Mouse (Mus musculus) embryonic facial prominence, embryonic 14.5 days (tissue): ENCODE data around the gene 9530003J23Rik. TPM values are rescaled to one million over a fixed set of nuclear protein-coding genes. Genes with fewer than 3 reads are reported as not detected.

ENCODE experiments used
- ATAC-seq: fragments of 200-750 bp; cut with Nextera tagmentation; 2 replicates; pipeline ENCODE4 v1.8.0; 2017; ENCODE audit warnings: low read depth, moderate number of reproducible peaks, moderate TSS enrichment
- DNase-seq: peaks from one replicate; pipeline ENCODE4 v3.0.0-alpha.2; 2015; ENCODE audit warnings: low spot score
- H3K27ac ChIP-seq: fragments of 300-500 bp; sonication (generic); replicated peaks from 2 replicates; pipeline ENCODE4 v1.5.1; 2014; ENCODE audit warnings: low read depth, mild to moderate bottlenecking, low read length, moderate library complexity
- H3K27me3 ChIP-seq: fragments of 300-500 bp; sonication (generic); replicated peaks from 2 replicates; pipeline ENCODE4 v1.6.1; 2014; ENCODE audit warnings: low read length; ENCODE audit not compliant: control insufficient read depth, insufficient read depth
- H3K36me3 ChIP-seq: fragments of 300-500 bp; sonication (generic); 2 replicates; pipeline ENCODE4 v1.6.1; 2014; ENCODE audit warnings: low read length, mixed read lengths; ENCODE audit not compliant: control insufficient read depth, insufficient read depth
- H3K4me1 ChIP-seq: fragments of 300-500 bp; sonication (generic); 2 replicates; pipeline ENCODE4 v1.6.1; 2014; ENCODE audit warnings: antibody characterized with exemption, low read length; ENCODE audit not compliant: control insufficient read depth, insufficient read depth
- H3K4me2 ChIP-seq: fragments of 300-500 bp; sonication (generic); 2 replicates; pipeline ENCODE4 v1.6.1; 2014; ENCODE audit warnings: low read depth, mild to moderate bottlenecking, low read length, moderate library complexity, mixed read lengths
- H3K4me3 ChIP-seq: fragments of 300-500 bp; sonication (generic); 2 replicates; pipeline ENCODE4 v1.5.1; 2014; ENCODE audit warnings: low read depth, mild to moderate bottlenecking, low read length
- H3K9ac ChIP-seq: fragments of 300-500 bp; sonication (generic); 2 replicates; pipeline ENCODE4 v1.6.1; 2014; ENCODE audit warnings: low read depth, mild to moderate bottlenecking, low read length, moderate library complexity, mixed read lengths
- H3K9me3 ChIP-seq: fragments of 300-500 bp; sonication (generic); 2 replicates; pipeline ENCODE4 v1.6.1; 2016; ENCODE audit warnings: low read length; ENCODE audit not compliant: control insufficient read depth
- whole genome bisulfite sequencing: fragments of 180-500 bp; shearing (Covaris S2); extraction: QIAGEN DNeasy Blood & Tissue Kit; methylation state at CpG from one replicate; pipeline ENCODE4 v1.1.7; 2014; 5-methylcytosine and 5-hydroxymethylcytosine counted together
- polyA plus RNA-seq: library from polyadenylated mRNA; unstranded; fragments of >200 nt; fragmentation: Nextera tagmentation; extraction: Ambion mirVana; gene quantifications from 2 replicates; pipeline ENCODE4 v1.2.1, GENCODE M21; 2014

9530003J23Rik gene
- polyA plus RNA-seq, 1 experiment from 2014 or later, result not detected

DNA sequence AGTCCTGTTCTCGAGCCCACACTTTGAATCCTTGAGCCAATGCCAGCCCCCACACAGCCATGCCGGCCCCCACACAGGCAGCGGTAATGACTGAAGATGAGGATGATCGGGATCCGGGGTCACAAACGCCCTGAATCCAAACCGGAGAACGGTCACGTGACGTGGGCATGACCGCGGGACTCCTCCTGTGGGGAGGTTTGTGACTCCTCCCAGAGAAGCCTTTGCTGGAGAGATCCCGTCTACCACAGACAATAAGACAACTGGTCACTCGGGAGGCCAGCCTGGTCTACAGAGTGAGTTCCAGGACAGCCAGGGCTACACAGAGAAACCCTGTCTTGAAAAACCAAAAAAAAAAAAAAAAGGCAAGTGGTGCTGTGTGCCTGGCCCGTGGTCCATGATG is 30.3 kb downstream of the 9530003J23Rik start:
- Histone ChIP-seq H3K4me3 (no peak overlapping the region), H3K9me3 (no peaks in the 10 kb centered on the region), H3K36me3 (peaks cover 1% of the 10 kb centered on the region; the same call in 1 of the 2 replicates), H3K9ac (no peak overlapping the region), H3K4me2 (no peak overlapping the region), H3K4me1 (no peaks in the 10 kb centered on the region), H3K27ac (no peak overlapping the region), H3K27me3 (no peaks in the 10 kb centered on the region; the same call in 1 of the 2 replicates)
- DNase-seq, result no peak
- ATAC-seq, result no peak
- 84% methylated on average over 15 of the region's 15 CpGs for WGBS

DNA sequence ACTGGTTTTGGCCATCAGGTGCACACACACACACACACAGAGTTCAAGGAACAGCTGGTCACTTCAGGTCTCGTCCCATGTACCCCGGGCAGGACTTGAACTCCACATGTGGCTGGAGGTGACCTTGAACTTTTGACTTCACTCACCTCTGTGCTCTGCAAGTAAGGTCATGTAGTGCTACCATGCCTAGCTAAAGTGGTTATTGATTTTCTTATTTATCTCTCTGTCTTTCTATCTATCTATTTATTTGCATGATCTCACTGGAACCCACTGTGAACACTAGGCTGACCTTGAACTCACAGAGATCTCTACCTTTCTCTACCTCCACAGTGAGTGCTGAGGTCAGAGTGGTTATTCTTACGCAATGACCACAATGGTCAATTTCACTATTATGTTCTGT is 32.4 kb downstream of the 9530003J23Rik start:
- H3K36me3 ChIP-seq, result no peaks in the 10 kb centered on the region
- H3K4me1 ChIP-seq, result peaks cover 4% of the 10 kb centered on the region; the same call in 1 of the 2 replicates
- H3K27me3 ChIP-seq, result no peaks in the 10 kb centered on the region; the same call in 1 of the 2 replicates
- no peak overlapping the region for H3K4me2 ChIP-seq
- no peak overlapping the region for H3K4me3 ChIP-seq
- no peaks in the 10 kb centered on the region for H3K9me3 ChIP-seq
- no peak overlapping the region for H3K27ac ChIP-seq
- whole genome bisulfite sequencing, result 77% methylated on average over 3 of the region's 3 CpGs
- no peak for DNase-seq
- no peak overlapping the region for H3K9ac ChIP-seq
- ATAC-seq, result no peak

DNA sequence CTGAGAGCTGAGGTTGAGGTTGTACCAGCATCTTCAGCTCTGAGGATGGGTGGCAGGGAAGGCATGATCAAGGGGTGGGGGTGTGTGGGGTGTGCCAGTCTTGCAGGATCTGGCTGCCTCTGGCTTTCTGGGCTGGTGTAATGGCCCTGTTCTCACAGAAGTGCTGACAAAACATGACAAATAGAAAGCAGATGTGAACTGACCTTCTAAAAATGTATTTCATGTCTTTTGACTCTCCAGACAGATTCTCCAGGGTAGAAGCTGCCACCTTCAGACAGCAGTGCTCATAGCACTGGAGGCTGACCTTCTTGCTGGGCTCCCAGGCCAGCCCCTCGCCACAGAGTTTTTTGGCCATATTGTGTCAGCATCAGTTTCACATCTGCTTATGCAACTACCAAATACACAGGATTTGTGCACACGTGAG is 34.9 kb downstream of the 9530003J23Rik start:
- H3K4me2 ChIP-seq, result no peak overlapping the region
- no peaks in the 10 kb centered on the region for H3K9me3 ChIP-seq
- no peaks in the 10 kb centered on the region for H3K36me3 ChIP-seq
- ATAC-seq (peak; percentile 41; the same call in 1 of the 2 replicates), DNase-seq (peak; percentile 77)
- 52% methylated on average over 2 of the region's 2 CpGs for WGBS
- peak overlapping the region; percentile 36 for H3K27ac ChIP-seq
- H3K4me3 ChIP-seq, result no peak overlapping the region
- peaks cover 4% of the 10 kb centered on the region; the same call in 1 of the 2 replicates for H3K4me1 ChIP-seq
- H3K27me3 ChIP-seq, result no peaks in the 10 kb centered on the region
- no peak overlapping the region for H3K9ac ChIP-seq

DNA sequence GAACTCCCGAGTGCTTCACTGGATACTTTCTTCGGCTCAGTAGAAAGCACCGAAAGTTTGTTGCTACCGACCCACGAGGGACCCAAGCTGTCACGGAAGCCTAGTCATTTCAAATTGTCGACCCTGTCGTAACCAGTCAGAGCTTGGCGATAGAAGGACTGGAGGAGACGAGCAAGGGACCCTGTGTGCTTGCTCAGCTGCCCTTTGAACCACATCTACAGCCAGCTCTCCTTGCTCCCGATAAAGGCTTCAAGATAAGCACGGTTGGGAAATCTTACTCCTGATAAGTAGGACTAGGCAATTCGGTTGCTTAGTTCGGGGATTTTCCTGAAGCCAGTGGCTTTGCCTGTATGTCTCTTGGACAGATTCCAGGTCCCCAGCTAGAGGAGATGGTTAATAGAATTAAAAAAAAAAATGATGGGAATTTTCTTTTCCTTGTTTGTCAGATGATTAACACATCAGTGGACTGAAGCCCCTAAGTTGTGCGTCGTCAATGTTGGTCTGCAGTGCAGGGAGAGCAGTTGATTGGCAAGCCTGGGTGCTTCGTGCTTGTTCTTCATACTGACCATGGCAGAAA is 35.4 kb downstream of the 9530003J23Rik start:
- Histone ChIP-seq H3K4me2 (no peak overlapping the region), H3K9ac (no peak overlapping the region), H3K27me3 (no peaks in the 10 kb centered on the region), H3K27ac (peak overlapping the region; percentile 36), H3K4me1 (peaks cover 4% of the 10 kb centered on the region; the same call in 1 of the 2 replicates), H3K36me3 (no peaks in the 10 kb centered on the region), H3K4me3 (no peak overlapping the region), H3K9me3 (no peaks in the 10 kb centered on the region)
- DNase-seq, result no peak
- no peak for ATAC-seq
- WGBS, result 61% methylated on average over 17 of the region's 17 CpGs

DNA sequence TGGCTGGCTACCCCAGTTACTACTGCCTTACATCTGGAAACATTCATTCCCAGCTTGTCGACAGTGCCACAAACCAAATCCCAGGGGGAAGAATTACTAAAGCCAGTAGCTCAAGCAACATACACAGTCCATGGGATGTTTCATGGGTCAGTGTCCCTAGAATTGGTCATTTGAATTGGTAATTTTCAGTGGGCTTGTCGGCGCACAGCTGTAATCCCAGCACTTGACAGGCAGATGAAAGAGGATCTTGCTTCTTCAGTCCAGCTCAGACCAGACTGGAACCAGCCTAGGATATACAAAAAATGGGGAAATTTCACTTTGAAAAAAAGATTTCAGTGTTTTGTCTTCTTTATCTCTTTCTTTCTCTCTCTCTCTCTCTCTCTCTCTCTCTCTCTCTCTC is 38.8 kb downstream of the 9530003J23Rik start:
- Histone ChIP-seq H3K4me3 (no peak overlapping the region), H3K4me1 (peaks cover 4% of the 10 kb centered on the region; the same call in 1 of the 2 replicates), H3K27ac (no peak overlapping the region), H3K36me3 (no peaks in the 10 kb centered on the region), H3K9me3 (no peaks in the 10 kb centered on the region), H3K9ac (no peak overlapping the region), H3K4me2 (no peak overlapping the region), H3K27me3 (no peaks in the 10 kb centered on the region)
- no peak for DNase-seq
- 27% methylated on average over 3 of the region's 3 CpGs for WGBS
- ATAC-seq, result no peak

DNA sequence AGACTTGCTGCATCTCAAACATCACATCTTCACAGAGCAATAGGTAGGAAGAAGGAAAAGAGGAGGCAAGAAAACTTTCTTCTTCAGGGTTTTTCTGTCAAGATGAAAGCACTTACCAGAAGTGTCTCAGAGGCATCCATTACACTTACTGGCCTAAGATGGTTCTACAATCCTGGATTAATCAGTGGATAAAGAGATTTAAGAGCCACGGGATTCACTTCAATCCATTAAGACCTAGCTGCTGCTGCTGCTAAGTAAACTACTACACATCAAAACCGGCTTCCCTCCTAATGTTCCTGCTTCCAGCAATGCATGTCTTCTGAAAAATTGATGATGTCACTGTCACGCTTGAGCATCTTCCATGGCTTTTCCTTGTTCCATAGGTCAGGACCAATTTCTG is 41.8 kb downstream of the 9530003J23Rik start:
- ATAC-seq (no peak), DNase-seq (no peak)
- Histone ChIP-seq H3K4me1 (no peaks in the 10 kb centered on the region; the same call in 1 of the 2 replicates), H3K27me3 (no peaks in the 10 kb centered on the region), H3K9me3 (no peaks in the 10 kb centered on the region), H3K4me3 (no peak overlapping the region), H3K4me2 (no peak overlapping the region), H3K27ac (no peak overlapping the region), H3K36me3 (no peaks in the 10 kb centered on the region), H3K9ac (no peak overlapping the region)
- WGBS, result 76% methylated on average over 3 of the region's 3 CpGs

DNA sequence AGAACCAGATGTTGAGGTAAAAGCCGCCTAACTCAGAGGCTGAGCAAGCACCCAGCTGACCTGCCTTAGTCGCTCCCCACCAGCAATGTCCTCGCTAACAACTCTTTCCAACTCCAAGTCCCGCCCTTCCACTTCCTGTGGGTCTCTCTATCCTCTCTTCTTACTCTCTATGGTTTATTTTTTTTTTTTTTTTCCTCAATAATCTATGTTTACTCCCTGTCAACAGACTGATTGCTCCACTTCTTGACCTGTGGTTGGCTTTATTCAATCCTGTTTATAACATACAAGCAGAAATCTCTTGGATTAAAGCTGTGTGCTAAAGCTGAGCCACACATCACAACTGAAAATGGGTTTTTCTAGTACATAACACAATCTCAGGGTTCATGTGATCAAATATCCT is 42.8 kb downstream of the 9530003J23Rik start:
- Histone ChIP-seq H3K4me3 (no peak overlapping the region), H3K36me3 (no peaks in the 10 kb centered on the region), H3K27me3 (no peaks in the 10 kb centered on the region), H3K9ac (no peak overlapping the region), H3K4me2 (no peak overlapping the region), H3K9me3 (no peaks in the 10 kb centered on the region), H3K4me1 (no peaks in the 10 kb centered on the region; the same call in 1 of the 2 replicates), H3K27ac (no peak overlapping the region)
- 93% methylated on average over 4 of the region's 4 CpGs for WGBS
- ATAC-seq (no peak), DNase-seq (no peak)

DNA sequence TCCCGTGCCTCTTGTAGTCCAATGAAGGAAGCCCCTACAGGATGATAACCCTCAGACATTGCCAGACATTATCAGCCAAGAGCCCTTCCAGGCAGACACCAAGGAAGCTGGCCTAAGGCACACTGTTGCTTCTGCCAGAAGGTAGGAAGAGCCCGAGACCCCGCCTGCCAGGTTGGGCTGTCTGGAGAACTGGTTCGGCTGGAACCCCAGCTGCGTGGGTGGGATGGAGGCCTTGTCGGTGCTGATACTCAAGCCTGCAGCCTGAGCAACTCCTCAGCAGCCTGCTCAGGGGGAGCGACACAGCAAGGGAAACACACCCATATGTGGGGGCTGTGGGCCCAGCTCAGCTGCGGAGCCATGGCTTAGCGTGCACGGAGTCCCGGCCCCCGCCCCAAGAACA is 43.5 kb downstream of the 9530003J23Rik start:
- H3K36me3 ChIP-seq, result no peaks in the 10 kb centered on the region
- peak; percentile 66 for DNase-seq
- H3K27ac ChIP-seq, result no peak overlapping the region
- peak; percentile 47; the same call in 1 of the 2 replicates for ATAC-seq
- H3K9ac ChIP-seq, result no peak overlapping the region
- H3K27me3 ChIP-seq, result no peaks in the 10 kb centered on the region
- 79% methylated on average over 12 of the region's 12 CpGs for WGBS
- no peaks in the 10 kb centered on the region for H3K9me3 ChIP-seq
- no peaks in the 10 kb centered on the region; the same call in 1 of the 2 replicates for H3K4me1 ChIP-seq
- H3K4me3 ChIP-seq, result no peak overlapping the region
- no peak overlapping the region for H3K4me2 ChIP-seq

DNA sequence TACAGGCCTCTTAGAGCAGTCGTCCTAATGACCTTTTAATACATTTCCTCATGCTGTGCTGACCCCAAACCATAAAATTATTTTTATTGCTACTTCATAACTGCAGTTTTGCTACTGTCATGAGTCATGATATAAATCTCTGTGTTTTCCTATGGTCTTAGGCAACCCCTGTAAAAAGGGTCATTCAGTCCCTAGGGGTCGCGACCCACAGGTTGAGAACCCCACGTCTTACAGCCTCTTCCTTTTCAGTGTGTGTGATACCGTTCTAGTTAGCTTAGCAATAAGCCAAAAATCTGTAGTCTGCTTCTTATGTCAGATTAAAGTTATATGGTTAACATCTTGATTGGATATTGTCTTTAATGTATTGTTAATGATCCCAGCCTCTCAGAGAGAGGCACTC is 45.1 kb downstream of the 9530003J23Rik start:
- Histone ChIP-seq H3K9me3 (no peaks in the 10 kb centered on the region), H3K36me3 (no peaks in the 10 kb centered on the region), H3K27ac (no peak overlapping the region), H3K4me1 (no peaks in the 10 kb centered on the region), H3K27me3 (no peaks in the 10 kb centered on the region), H3K9ac (no peak overlapping the region), H3K4me3 (no peak overlapping the region), H3K4me2 (no peak overlapping the region)
- DNase-seq (no peak), ATAC-seq (no peak)
- WGBS, result 79% methylated on average over 5 of the region's 5 CpGs
